Mouse (Mus musculus) T-helper 2 cell (primary cell): ENCODE measurements around the gene Saa2.

Experiments
- in situ Hi-C: fragments of 300-600 bp; cut with MboI, MseI; formaldehyde crosslinking; loops from one replicate; pipeline ENCODE4 v1.15.1; 2025; ENCODE audit warnings: high pct_unique_total_duplicates

Saa2 gene

GRCm38 (mm10) chr7:46761049-46761795 lies 9.6 kb downstream of the Saa2 start:
- in situ Hi-C loops: no loop called here

- in situ Hi-C loops: no loop called here
Observed at GRCm38 (mm10) chr7:46762601-46763000, 11.0 kb downstream of the Saa2 start.

GRCm38 (mm10) chr7:46764672-46765071 lies 13.1 kb downstream of the Saa2 start:
- in situ Hi-C loops: no loop called here

- in situ Hi-C loops: no loop called here
Observed at GRCm38 (mm10) chr7:46767371-46767770, 15.8 kb downstream of the Saa2 start.

GRCm38 (mm10) chr7:46768451-46768850 lies 16.9 kb downstream of the Saa2 start:
- in situ Hi-C loops: no loop called here

- in situ Hi-C loops: no loop called here
Observed at GRCm38 (mm10) chr7:46770706-46771105, 19.1 kb downstream of the Saa2 start.

GRCm38 (mm10) chr7:46789177-46789849 lies 37.7 kb downstream of the Saa2 start:
- in situ Hi-C loops: no loop called here

- in situ Hi-C loops: loop anchor here (10.0 kb wide), 1 partner anchor 1199 kb away; no protein-coding TSS in a partner anchor
Observed at GRCm38 (mm10) chr7:46793871-46794270, 42.3 kb downstream of the Saa2 start.

GRCm38 (mm10) chr7:46795287-46796205 lies 44.0 kb downstream of the Saa2 start, which contains the start of the genes Hps5 and Gtf2h1:
TSS of gene Hps5 (minus strand) at chr7:46796064.
TSS of gene Gtf2h1 (plus strand) at chr7:46796103.
- in situ Hi-C loops: loop anchor here (10.0 kb wide), 1 partner anchor 1201 kb away; no protein-coding TSS in a partner anchor

- in situ Hi-C loops: loop anchor here (10.0 kb wide), 1 partner anchor 1201 kb away; no protein-coding TSS in a partner anchor
Observed at GRCm38 (mm10) chr7:46796206-46796679, 44.7 kb downstream of the Saa2 start.

- in situ Hi-C loops: loop anchor here (10.0 kb wide), 1 partner anchor 1202 kb away; no protein-coding TSS in a partner anchor
Observed at GRCm38 (mm10) chr7:46796779-46797178, 45.2 kb downstream of the Saa2 start.
